Mouse (Mus musculus) lung, adult 2 months (tissue): ENCODE measurements around the gene Fancg.
A peak's percentile ranks its signal among the peaks of the same experiment; 100 is the strongest.

ENCODE experiments used
- CTCF ChIP-seq: fragments of 200-500 bp; IDR thresholded peaks from 2 replicates; pipeline ENCODE4 v1.5.1; 2011; ENCODE audit warnings: mild to moderate bottlenecking, low read length, control low read depth; ENCODE audit not compliant: insufficient read depth
- POLR2A ChIP-seq: fragments of 200-500 bp; IDR thresholded peaks from 2 replicates; pipeline ENCODE4 v1.6.1; 2011; ENCODE audit warnings: low read depth, mild to moderate bottlenecking, control low read depth, low read length, borderline replicate concordance; ENCODE audit errors: extremely low read depth

DNA sequence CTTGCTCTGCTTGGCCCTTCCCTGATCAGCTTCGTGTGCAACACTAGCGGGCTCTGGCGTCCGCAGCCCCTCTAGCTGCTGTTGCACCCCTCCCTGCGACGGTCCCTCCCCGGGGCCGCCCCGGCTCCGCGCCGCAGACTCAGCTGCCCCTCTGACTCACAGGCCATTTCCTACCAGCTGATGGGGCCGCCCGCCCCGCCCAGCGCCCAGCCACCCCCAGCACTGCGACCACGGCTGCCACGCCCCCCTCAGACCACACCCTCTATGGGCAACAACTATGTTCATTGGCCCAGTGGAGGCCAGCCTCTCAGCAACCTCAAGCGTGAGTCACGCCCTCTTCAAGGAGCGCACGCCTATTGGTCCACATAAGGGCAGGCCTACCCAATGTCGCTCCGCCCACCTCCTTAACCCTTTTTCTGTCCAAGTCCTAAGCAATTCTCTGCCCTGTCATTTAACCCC, 29.8 kb upstream of the Fancg start:
- TF ChIP-seq CTCF (no peak), POLR2A (peak; percentile 76)
